Mouse (Mus musculus) mature B cell (primary cell): ENCODE data around the gene Gm45711.

Experiments
- in situ Hi-C: fragments of 300-500 bp; cut with MboI; formaldehyde crosslinking; loops from 2 replicates; pipeline ENCODE4 v1.14.3; 2019

Gm45711 gene

DNA sequence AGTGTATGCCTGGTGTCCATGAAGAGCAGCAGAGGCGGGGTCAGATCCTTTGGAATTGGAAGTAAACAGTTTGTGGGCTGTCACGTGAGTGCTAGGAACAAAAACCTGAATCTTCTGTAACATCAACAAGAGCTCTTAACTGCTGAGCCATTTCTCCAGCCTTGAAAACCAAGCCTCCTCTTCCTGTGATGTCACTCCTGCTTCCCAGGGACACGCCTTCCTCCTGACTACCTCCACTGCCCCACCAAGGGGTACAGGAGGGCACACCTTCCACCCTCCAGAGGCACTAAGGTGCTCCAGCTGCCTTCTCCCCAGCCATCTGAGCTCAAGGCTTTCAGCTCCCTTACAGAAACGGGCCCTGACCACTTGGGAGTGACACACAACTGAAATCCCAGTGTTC, 63.3 kb downstream of the Gm45711 start:
- in situ Hi-C loops = loop anchor here (10.0 kb wide), 1 partner anchor 198 kb away; the partner anchor contains the start of gene Dync1li2

DNA sequence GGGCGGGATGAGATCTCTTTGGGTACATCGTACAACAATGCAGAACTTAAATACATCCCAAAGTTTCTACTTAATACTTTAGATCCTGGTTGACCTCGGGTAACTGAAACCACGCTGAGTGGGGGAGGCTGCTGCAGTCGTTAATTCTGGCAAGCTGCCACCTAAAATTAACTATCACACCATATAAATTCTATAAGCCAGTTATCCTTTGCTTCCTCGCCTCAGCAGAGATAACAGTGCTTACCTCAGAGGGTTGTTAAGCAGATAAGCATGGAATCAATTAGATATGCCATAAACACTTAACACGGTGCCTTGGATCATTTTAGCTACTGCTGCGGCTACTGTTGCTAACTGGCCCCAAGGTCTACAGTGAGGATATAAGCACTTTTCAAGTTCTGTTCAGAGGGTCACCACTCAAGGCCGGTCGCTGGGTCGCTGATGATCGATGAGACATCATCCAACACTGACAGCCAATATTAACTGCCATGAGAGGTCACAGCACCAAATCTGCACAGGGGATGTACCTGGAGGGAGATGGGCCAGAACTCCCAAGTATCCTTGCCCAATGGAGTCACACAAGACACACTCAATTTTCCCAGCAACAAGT, 67.7 kb downstream of the Gm45711 start:
- in situ Hi-C loops = loop anchor here (10.0 kb wide), 1 partner anchor 203 kb away; the partner anchor contains the start of gene Dync1li2

DNA sequence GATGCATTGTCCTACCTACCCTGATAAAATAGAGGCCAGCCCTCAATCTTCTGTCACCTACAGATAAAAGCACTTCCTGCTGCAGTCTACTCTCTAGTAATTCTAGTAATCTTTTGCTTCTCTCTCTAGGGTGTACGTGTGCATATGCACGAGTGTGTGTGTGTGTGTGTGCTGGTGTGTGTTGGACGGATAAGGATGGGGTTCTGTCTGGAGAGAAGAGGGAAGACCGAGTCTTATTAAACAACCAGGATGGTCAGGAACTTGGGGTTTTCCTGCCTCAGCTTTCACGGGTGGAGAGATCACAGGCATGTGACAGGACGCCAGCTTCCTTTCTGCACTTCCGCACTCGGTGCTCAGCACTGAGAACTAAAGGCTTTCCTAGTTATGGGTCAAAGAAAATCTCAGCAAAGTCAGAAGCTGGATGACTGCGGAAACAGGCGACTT, 70.4 kb downstream of the Gm45711 start:
- in situ Hi-C loops = no loop called here

DNA sequence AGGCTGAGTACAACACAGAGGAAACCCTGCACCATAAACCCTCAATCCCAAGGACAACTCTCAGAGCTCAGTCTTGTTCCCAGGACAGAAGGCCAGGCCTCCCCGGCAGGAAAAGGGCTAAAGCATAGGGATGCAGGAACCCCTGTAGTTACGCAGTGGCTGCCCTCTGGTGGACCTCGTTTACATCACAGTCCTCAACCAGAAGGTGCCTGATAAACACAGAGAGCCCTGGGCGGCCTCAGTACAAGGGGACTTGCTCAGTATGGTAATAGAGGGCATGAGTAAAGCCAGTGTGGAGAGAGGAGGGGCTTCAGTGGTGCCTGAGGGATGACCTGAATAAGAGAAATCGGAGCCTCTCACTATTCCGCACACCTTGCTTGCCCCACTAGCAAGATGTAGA, 75.3 kb downstream of the Gm45711 start:
- in situ Hi-C loops = no loop called here

DNA sequence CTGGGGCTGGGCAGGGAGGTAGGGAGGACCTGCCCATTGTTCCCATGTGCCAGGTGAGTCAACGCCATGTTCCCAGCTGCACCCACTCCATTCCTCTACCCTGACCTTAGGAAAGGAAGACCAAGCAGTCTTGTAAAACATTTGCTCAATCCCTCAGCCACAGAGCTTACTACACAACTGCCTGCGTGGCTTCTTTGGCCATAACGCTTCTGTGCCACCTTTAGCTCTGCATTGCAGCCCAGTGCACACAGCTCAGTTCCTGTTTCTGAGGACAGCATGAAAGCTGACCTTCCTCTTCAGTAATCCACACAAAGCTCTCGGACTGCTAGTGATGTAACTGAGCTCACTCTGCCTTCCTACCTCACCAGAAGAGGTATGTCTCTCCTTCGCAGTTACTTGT, 77.0 kb downstream of the Gm45711 start:
- in situ Hi-C loops = no loop called here

DNA sequence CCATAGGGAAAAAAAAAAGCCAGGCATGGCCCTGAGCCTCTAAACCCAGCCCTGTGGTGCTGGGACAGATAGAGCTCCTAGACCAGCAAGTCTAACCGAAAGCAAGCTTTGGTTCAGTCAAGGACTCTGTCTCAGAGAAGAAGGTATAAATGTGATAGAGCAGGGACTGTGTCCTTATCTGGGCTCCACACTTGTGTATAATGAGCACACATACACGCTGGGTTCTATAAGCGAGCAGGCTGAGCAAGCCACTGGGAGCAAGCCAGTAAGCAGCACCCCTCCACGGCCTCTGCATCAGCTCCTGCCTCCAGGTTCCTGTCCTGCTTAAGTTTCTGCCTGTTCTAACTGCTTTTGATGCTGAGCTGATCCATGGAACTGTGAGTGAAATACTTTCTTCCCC, 77.8 kb downstream of the Gm45711 start:
- in situ Hi-C loops = no loop called here
